Mouse (Mus musculus): ENCODE data around the gene Lrrc75a.

GRCm38 (mm10) chr11:62635406-62635805, 12.9 kb downstream of the Lrrc75a start:
- TF ChIP-seq CTCF (IDR thresholded peaks at IDR 0.05; ENCODE audit: control insufficient read depth, insufficient read depth, low read length) (no peak), POLR2A (IDR thresholded peaks at IDR 0.05; ENCODE audit: borderline replicate concordance, control insufficient read depth, low read depth, low read length) (no peak)

Data from bone marrow, adult 2 months (tissue).